Mouse (Mus musculus) adrenal gland, postnatal 4 days (tissue): ENCODE measurements around the gene Senp5. TPM values are rescaled to one million over a fixed set of nuclear protein-coding genes. Genes with fewer than 3 reads are reported as not detected.
A peak's percentile ranks its signal among the peaks of the same experiment; 100 is the strongest.

Experiments
- DNase-seq, 2 experiments: peaks; one replicate each; pipeline ENCODE4 v3.0.0; 2021 to 2022; ENCODE audit warnings: low spot score in 2 of 2, mixed read lengths in 2 of 2
- total RNA-seq, 2 experiments: library from RNA; stranded (reverse); gene quantifications; 2 replicates each; pipeline ENCODE4 v1.2.3; 2021

The Senp5 gene
- total RNA-seq, 2 experiments from 2014 or later = 27.3 to 27.4 TPM

- DNase-seq = peak; percentile 57 to 60
These were observed 59.1 kb downstream of the Senp5 start for GRCm38 (mm10) chr16:31943980-31944379.

- no peak for DNase-seq
These were observed 62.5 kb downstream of the Senp5 start for GRCm38 (mm10) chr16:31940586-31940985.

- DNase-seq = no peak
These were observed 64.2 kb downstream of the Senp5 start for GRCm38 (mm10) chr16:31938856-31939255.

- DNase-seq = no peak
These were observed 66.5 kb downstream of the Senp5 start for GRCm38 (mm10) chr16:31936568-31936967.

- no peak for DNase-seq
These were observed 67.8 kb downstream of the Senp5 start for GRCm38 (mm10) chr16:31935091-31935979.

GRCm38 (mm10) chr16:31934550-31935010 lies 68.5 kb downstream of the Senp5 start:
- DNase-seq = no peak

- DNase-seq = no peak
These were observed 69.1 kb downstream of the Senp5 start, which contains the start of gene Pigz for GRCm38 (mm10) chr16:31933751-31934549. Gene Pigz, plus strand, starts transcription at chr16:31933851.

GRCm38 (mm10) chr16:31932840-31933697 lies 70.0 kb downstream of the Senp5 start:
- DNase-seq = peak; percentile 52 to 74

- no peak for DNase-seq
These were observed 70.8 kb downstream of the Senp5 start for GRCm38 (mm10) chr16:31932255-31932654.

- no peak for DNase-seq
These were observed 71.8 kb downstream of the Senp5 start for GRCm38 (mm10) chr16:31931330-31931729.

- DNase-seq = no peak
These were observed 75.7 kb downstream of the Senp5 start for GRCm38 (mm10) chr16:31927412-31927811.

GRCm38 (mm10) chr16:31926547-31927182 lies 76.4 kb downstream of the Senp5 start:
- no peak for DNase-seq

GRCm38 (mm10) chr16:31926091-31926490 lies 77.0 kb downstream of the Senp5 start:
- DNase-seq = no peak

GRCm38 (mm10) chr16:31924368-31924767 lies 78.7 kb downstream of the Senp5 start:
- DNase-seq = no peak

GRCm38 (mm10) chr16:31918248-31918724 lies 84.8 kb downstream of the Senp5 start:
- peak; percentile 32 to 37 for DNase-seq

GRCm38 (mm10) chr16:31917776-31918175 lies 85.3 kb downstream of the Senp5 start:
- DNase-seq = no peak

GRCm38 (mm10) chr16:31910281-31910847 lies 92.7 kb downstream of the Senp5 start:
- DNase-seq = no peak
